In the genomic region with DNA sequence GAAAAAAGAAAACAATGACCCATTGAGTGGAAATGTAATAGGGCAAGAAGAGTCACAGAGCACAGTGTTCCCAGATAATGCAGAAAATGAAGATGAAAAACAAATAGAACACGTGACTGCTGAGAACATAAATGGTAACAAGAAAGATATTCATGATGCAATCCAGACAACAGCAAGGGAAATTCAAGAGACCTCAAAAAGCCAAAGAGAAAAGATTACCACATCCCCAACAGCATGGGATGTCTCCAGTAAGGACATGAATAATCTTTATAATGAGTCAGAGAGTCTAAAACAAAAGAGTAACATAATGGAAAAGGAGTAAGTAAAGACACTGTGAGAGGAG, we compare ENCODE assay signal across 26 mouse cellular contexts. TPM values are rescaled to one million over a fixed set of nuclear protein-coding genes. Genes with fewer than 3 reads are reported as not detected.
A peak's percentile ranks its signal among the peaks of the same experiment; 100 is the strongest.
DNase-seq lines count a peak whose midpoint lies in the region; ATAC-seq and TF ChIP-seq lines count a peak whose summit lies in the region.
"Had no signal": no experiment of that assay in that cellular context is flagged by ENCODE, and none has a peak within 500 bp of the region (broad histone marks: within the 10 kb centered on the region; RNA-seq: fewer than 3 reads in every experiment).

No protein-coding gene starts in this region.

- no peak overlapping the region for H3K27ac ChIP-seq in midbrain, embryonic 12.5 days (replicated peaks)
- H3K27ac ChIP-seq in midbrain, embryonic 14.5 days (replicated peaks; ENCODE audit: low read depth, low read length) = no peak overlapping the region
- H3K27ac ChIP-seq in hindbrain, postnatal 0 days = peak overlapping the region; percentile 75
- H3K27ac ChIP-seq in neural tube, embryonic 15.5 days (replicated peaks) = no peak overlapping the region; the same call in 1 of the 2 replicates
- H3K27ac ChIP-seq: embryonic facial prominence, embryonic 12.5 days; forebrain, embryonic 15.5 days; gastrocnemius, adult 2 months; intestine, embryonic 15.5 days; liver, embryonic 13.5 days had no signal

- H3K4me1 ChIP-seq in midbrain, embryonic 12.5 days = no peaks in the 10 kb centered on the region
- no peaks in the 10 kb centered on the region for H3K4me1 ChIP-seq in midbrain, embryonic 14.5 days (ENCODE audit: control insufficient read depth, insufficient read depth, low read length)
- no peaks in the 10 kb centered on the region for H3K4me1 ChIP-seq in hindbrain, postnatal 0 days (ENCODE audit: insufficient read depth, low read length)
- H3K4me1 ChIP-seq in neural tube, embryonic 15.5 days = no peaks in the 10 kb centered on the region
- H3K4me1 ChIP-seq: embryonic facial prominence, embryonic 12.5 days; forebrain, embryonic 15.5 days; intestine, embryonic 15.5 days; liver, embryonic 13.5 days had no signal

- no peak overlapping the region for H3K4me3 ChIP-seq in midbrain, embryonic 12.5 days
- no peak overlapping the region for H3K4me3 ChIP-seq in midbrain, embryonic 14.5 days (replicated peaks; ENCODE audit: low read depth, low read length)
- no peak overlapping the region for H3K4me3 ChIP-seq in hindbrain, postnatal 0 days (ENCODE audit: low read length)
- no peak overlapping the region for H3K4me3 ChIP-seq in neural tube, embryonic 15.5 days (replicated peaks)
- H3K4me3 ChIP-seq: embryonic facial prominence, embryonic 12.5 days; erythroblast, embryonic 14.5 days; forebrain, embryonic 15.5 days; gastrocnemius, adult 2 months; intestine, embryonic 15.5 days; liver, embryonic 13.5 days had no signal

- H3K36me3 ChIP-seq in midbrain, embryonic 12.5 days = no peaks in the 10 kb centered on the region
- H3K36me3 ChIP-seq in midbrain, embryonic 14.5 days (ENCODE audit: control insufficient read depth, insufficient read depth, low read length) = no peaks in the 10 kb centered on the region
- no peaks in the 10 kb centered on the region for H3K36me3 ChIP-seq in hindbrain, postnatal 0 days (ENCODE audit: insufficient read depth, low read length)
- H3K36me3 ChIP-seq in neural tube, embryonic 15.5 days = no peaks in the 10 kb centered on the region
- H3K36me3 ChIP-seq: embryonic facial prominence, embryonic 12.5 days; forebrain, embryonic 15.5 days; intestine, embryonic 15.5 days; liver, embryonic 13.5 days had no signal

- no peaks in the 10 kb centered on the region for H3K9me3 ChIP-seq in midbrain, embryonic 12.5 days
- no peaks in the 10 kb centered on the region for H3K9me3 ChIP-seq in midbrain, embryonic 14.5 days (ENCODE audit: control insufficient read depth, low read length)
- H3K9me3 ChIP-seq in hindbrain, postnatal 0 days (ENCODE audit: low read length) = no peaks in the 10 kb centered on the region
- no peaks in the 10 kb centered on the region for H3K9me3 ChIP-seq in neural tube, embryonic 15.5 days (replicated peaks)
- H3K9me3 ChIP-seq: embryonic facial prominence, embryonic 12.5 days; forebrain, embryonic 15.5 days; intestine, embryonic 15.5 days; liver, embryonic 13.5 days had no signal

- ATAC-seq in frontal cortex, adult (ENCODE audit: low TSS enrichment) = peak; percentile 39
- ATAC-seq in midbrain, embryonic 12.5 days (ENCODE audit: low FRiP score, low read depth) = 0 out of 2 replicates have a peak, but pooled peaks have one; percentile 2
- ATAC-seq in midbrain, embryonic 14.5 days (ENCODE audit: low FRiP score, low TSS enrichment) = no peak
- peak; percentile 75 for ATAC-seq in hindbrain, postnatal 0 days
- ATAC-seq in neural tube, embryonic 15.5 days (ENCODE audit: low FRiP score) = peak; percentile 24; the same call in 1 of the 2 replicates
- ATAC-seq: intestine, embryonic 15.5 days had no signal

- 61% methylated on average over 1 of the region's 1 CpGs for WGBS in midbrain, embryonic 12.5 days
- WGBS in midbrain, embryonic 14.5 days = 45% methylated on average over 1 of the region's 1 CpGs
- WGBS in hindbrain, postnatal 0 days = 43% methylated on average over 1 of the region's 1 CpGs
- 27% methylated on average over 1 of the region's 1 CpGs for WGBS in neural tube, embryonic 15.5 days

- H3K4me2 ChIP-seq in midbrain, embryonic 12.5 days (replicated peaks) = no peak overlapping the region
- no peak overlapping the region for H3K4me2 ChIP-seq in midbrain, embryonic 14.5 days (ENCODE audit: low read length)
- H3K4me2 ChIP-seq in hindbrain, postnatal 0 days (ENCODE audit: low read depth, low read length) = no peak overlapping the region
- H3K4me2 ChIP-seq in neural tube, embryonic 15.5 days = no peak overlapping the region
- H3K4me2 ChIP-seq: embryonic facial prominence, embryonic 12.5 days; forebrain, embryonic 15.5 days; intestine, embryonic 15.5 days; liver, embryonic 13.5 days; lung, embryonic 14.5 days had no signal

- H3K9ac ChIP-seq in midbrain, embryonic 12.5 days (replicated peaks) = no peak overlapping the region
- no peak overlapping the region for H3K9ac ChIP-seq in midbrain, embryonic 14.5 days (replicated peaks; ENCODE audit: low read length)
- no peak overlapping the region for H3K9ac ChIP-seq in hindbrain, postnatal 0 days (replicated peaks; ENCODE audit: low read length)
- H3K9ac ChIP-seq in neural tube, embryonic 15.5 days (replicated peaks) = no peak overlapping the region
- H3K9ac ChIP-seq: embryonic facial prominence, embryonic 12.5 days; forebrain, embryonic 15.5 days; intestine, embryonic 15.5 days; liver, embryonic 13.5 days; lung, embryonic 14.5 days had no signal

- H3K27me3 ChIP-seq in midbrain, embryonic 12.5 days = no peaks in the 10 kb centered on the region
- H3K27me3 ChIP-seq in midbrain, embryonic 14.5 days (ENCODE audit: control insufficient read depth, insufficient read depth, low read length) = no peaks in the 10 kb centered on the region
- H3K27me3 ChIP-seq in hindbrain, postnatal 0 days (ENCODE audit: insufficient read depth, low read length) = no peaks in the 10 kb centered on the region
- H3K27me3 ChIP-seq in neural tube, embryonic 15.5 days (replicated peaks) = no peaks in the 10 kb centered on the region
- H3K27me3 ChIP-seq: embryonic facial prominence, embryonic 12.5 days; forebrain, embryonic 15.5 days; intestine, embryonic 15.5 days; liver, embryonic 13.5 days had no signal

- TF ChIP-seq CTCF in hindbrain, postnatal 0 days (IDR thresholded peaks at IDR 0.05; ENCODE audit: low read depth) = no peak

- no peak for DNase-seq in frontal cortex, adult 2 months (ENCODE audit: extremely low spot score in 1 of 2, low spot score in 1 of 2)
- DNase-seq in midbrain, embryonic 14.5 days = no peak
- no peak for DNase-seq in hindbrain, postnatal 0 days (ENCODE audit: low spot score)
- DNase-seq in heart, adult 8-10 months (ENCODE audit: low spot score) = no peak
- DNase-seq in embryo, embryonic 10 days (ENCODE audit: low spot score) = no peak
- DNase-seq: gastrocnemius, adult 2 months; heart, postnatal 36 days; kidney, adult 9 months; kidney, postnatal 25 days; liver, embryonic 13.5 days; lung, embryonic 14.5 days; lung, postnatal 4 days; right cerebral cortex, postnatal 14 days; thymus, postnatal 36 days had no signal

RNA-seq across cellular contexts. Expression of gene Dthd1, which starts 0.4 kb away (rescaled TPM):
- not detected in 2 replicates for polyA plus RNA-seq in frontal cortex, adult 2 months (2012; rRNA removed)
- not detected in 2 replicates for polyA plus RNA-seq in midbrain, embryonic 12.5 days (2016; fragmentation: Nextera tagmentation; extraction: Ambion mirVana)
- polyA plus RNA-seq in midbrain, embryonic 14.5 days (2014; fragmentation: Nextera tagmentation; extraction: Ambion mirVana) = not detected in 2 replicates
- not detected in 2 replicates for total RNA-seq in hindbrain, postnatal 0 days (2014; rRNA removed)
- not detected in 2 replicates for polyA plus RNA-seq in hindbrain, postnatal 0 days (2015; fragmentation: Nextera tagmentation; extraction: Ambion mirVana)
- polyA plus RNA-seq in neural tube, embryonic 15.5 days (2015; fragmentation: Nextera tagmentation; extraction: Ambion mirVana) = not detected in 2 replicates
- total RNA-seq in heart, adult 8-10 months (2022) = not detected
- total RNA-seq: common myeloid progenitor, adult 5-6 weeks; gastrocnemius, adult 2 months; heart, postnatal 36 days; neutrophil, adult 5-6 weeks had no signal
- polyA plus RNA-seq: embryonic facial prominence, embryonic 12.5 days; erythroblast, embryonic 14.5 days; forebrain, embryonic 15.5 days; gonadal fat pad, adult 2 months; intestine, embryonic 15.5 days; limb, embryonic 11.5 days; liver, embryonic 13.5 days; lung, embryonic 14.5 days; stomach, embryonic 14.5 days had no signal

RNA-seq across cellular contexts. Expression of gene Arap2, which starts 48.1 kb away (rescaled TPM):
- polyA plus RNA-seq in frontal cortex, adult 2 months (2012; rRNA removed) = 43.0 and 43.3 TPM in 2 replicates
- polyA plus RNA-seq in midbrain, embryonic 12.5 days (2016; fragmentation: Nextera tagmentation; extraction: Ambion mirVana) = 1.1 and 1.6 TPM in 2 replicates
- polyA plus RNA-seq in midbrain, embryonic 14.5 days (2014; fragmentation: Nextera tagmentation; extraction: Ambion mirVana) = 4.2 and 6.1 TPM in 2 replicates
- total RNA-seq in hindbrain, postnatal 0 days (2014; rRNA removed) = 14.3 and 17.2 TPM in 2 replicates
- polyA plus RNA-seq in hindbrain, postnatal 0 days (2015; fragmentation: Nextera tagmentation; extraction: Ambion mirVana) = 14.2 and 14.5 TPM in 2 replicates
- 6.4 and 7.6 TPM in 2 replicates for polyA plus RNA-seq in neural tube, embryonic 15.5 days (2015; fragmentation: Nextera tagmentation; extraction: Ambion mirVana)
- 10 to 100 TPM in 2 of 4 experiments, 1 to 10 TPM in 2; 7.5 to 13.9 (median 10.7) TPM for total RNA-seq in heart, adult 8-10 months (2022)
- polyA plus RNA-seq: erythroblast, embryonic 14.5 days had no signal
